Mouse (Mus musculus) MEL (cell line): ENCODE results near the gene Dpep1.

ENCODE experiments used
- CTCF ChIP-seq, 3 experiments: IDR thresholded peaks in 2 of 3; conservative IDR thresholded peaks in 1 of 3; 2 replicates each; pipeline ENCODE4 v1.5.1; 2011 to 2012; ENCODE audit warnings: low read length in 3 of 3, low read depth in 2 of 3, mild to moderate bottlenecking in 2 of 3, improper control_type of control experiment in 1 of 3, inconsistent platforms in 1 of 3, mixed read lengths in 1 of 3, moderate library complexity in 1 of 3; ENCODE audit not compliant: control insufficient read depth in 1 of 3, insufficient read depth in 1 of 3, poor library complexity in 1 of 3, severe bottlenecking in 1 of 3
- EP300 ChIP-seq, 2 experiments: IDR thresholded peaks; 2 replicates each; pipeline ENCODE4 v1.6.1; 2011; ENCODE audit warnings: improper control_type of control experiment in 2 of 2, low read length in 2 of 2, low read depth in 1 of 2, mild to moderate bottlenecking in 1 of 2
- GATA1 ChIP-seq: IDR thresholded peaks from 2 replicates; pipeline ENCODE4 v1.6.1; 2011; ENCODE audit warnings: low read depth, low read length, improper control_type of control experiment
- MAZ ChIP-seq: IDR thresholded peaks from 2 replicates; pipeline ENCODE4 v1.6.1; 2012; ENCODE audit warnings: low read depth, mild to moderate bottlenecking, inconsistent platforms, low read length, improper control_type of control experiment

DNA sequence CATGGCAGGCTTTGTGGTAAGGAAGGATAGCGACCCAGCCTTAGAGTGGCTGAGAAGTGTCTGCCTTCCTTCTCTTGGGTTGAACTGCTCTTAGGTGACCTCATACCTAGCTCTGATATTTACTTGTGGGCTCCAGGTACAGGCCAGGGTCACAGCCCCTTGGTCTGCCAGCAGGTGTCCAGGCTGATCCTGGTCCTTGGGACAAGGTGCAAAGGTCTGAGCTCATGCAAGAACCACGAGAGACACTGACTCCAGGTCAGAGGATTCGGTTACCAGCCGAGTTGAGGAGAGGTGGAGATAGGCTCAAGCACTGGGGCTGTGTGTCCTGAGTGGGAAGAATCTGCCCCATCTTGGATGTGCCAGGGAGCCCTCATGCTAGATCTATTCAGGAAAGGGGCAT, 58.3 kb downstream of the Dpep1 start:
- TF ChIP-seq MAZ (no peak), GATA1 (no peak), CTCF (IDR thresholded peaks at IDR 0.05 in 2 of 3, conservative IDR thresholded peaks at IDR 0.05 in 1 of 3; ENCODE audit: control insufficient read depth in 1 of 3, insufficient read depth in 1 of 3, low read depth in 2 of 3, low read length in 3 of 3, poor library complexity in 1 of 3, severe bottlenecking in 1 of 3) (no peak), EP300 (IDR thresholded peaks at IDR 0.05; ENCODE audit: low read depth in 1 of 2, low read length in 2 of 2) (no peak)
